Mouse (Mus musculus): Measurements from ENCODE around the gene Akt2.
A peak's percentile ranks its signal among the peaks of the same experiment; 100 is the strongest.
"Not testable (repeated sequence)": the region's sequence is repeated elsewhere in the genome, so short reads cannot be mapped to it uniquely, and the experiment has no call there.

Akt2 gene

GRCm38 (mm10) chr7:27621028-27621427 lies 29.7 kb downstream of the Akt2 start:
- no peak for DNase-seq

- no peak for DNase-seq
Observed at GRCm38 (mm10) chr7:27622234-27622633, 30.9 kb downstream of the Akt2 start.

GRCm38 (mm10) chr7:27624967-27625366 lies 33.6 kb downstream of the Akt2 start:
- DNase-seq: no peak

GRCm38 (mm10) chr7:27627707-27628106 lies 36.4 kb downstream of the Akt2 start:
- DNase-seq: no peak

- DNase-seq: no peak
Observed at GRCm38 (mm10) chr7:27628190-27628589, 36.8 kb downstream of the Akt2 start.

- DNase-seq: not testable (repeated sequence)
Observed at GRCm38 (mm10) chr7:27628816-27629215, 37.5 kb downstream of the Akt2 start.

GRCm38 (mm10) chr7:27631439-27631838 lies 40.1 kb downstream of the Akt2 start:
- no peak for DNase-seq

- no peak for DNase-seq
Observed at GRCm38 (mm10) chr7:27633166-27633565, 41.8 kb downstream of the Akt2 start.

- no peak for DNase-seq
Observed at GRCm38 (mm10) chr7:27634691-27635090, 43.3 kb downstream of the Akt2 start.

GRCm38 (mm10) chr7:27635094-27635493 lies 43.7 kb downstream of the Akt2 start:
- DNase-seq: not testable (repeated sequence)

- no peak for DNase-seq
Observed at GRCm38 (mm10) chr7:27644471-27644870, 53.1 kb downstream of the Akt2 start.

- DNase-seq: no peak
Observed at GRCm38 (mm10) chr7:27646516-27646915, 55.2 kb downstream of the Akt2 start.

- no peak for DNase-seq
Observed at GRCm38 (mm10) chr7:27647281-27648002, 56.1 kb downstream of the Akt2 start.

- DNase-seq: no peak
Observed at GRCm38 (mm10) chr7:27649723-27650122, 58.4 kb downstream of the Akt2 start.

GRCm38 (mm10) chr7:27650949-27651348 lies 59.6 kb downstream of the Akt2 start:
- peak; percentile 74 for DNase-seq

- peak; percentile 16 for DNase-seq
Observed at GRCm38 (mm10) chr7:27653681-27654437, 62.5 kb downstream of the Akt2 start, which contains the start of gene Ttc9b. Gene Ttc9b (plus strand): TSS chr7:27653915.

GRCm38 (mm10) chr7:27654607-27655276 lies 63.4 kb downstream of the Akt2 start:
- peak; percentile 44 for DNase-seq

GRCm38 (mm10) chr7:27655545-27655944 lies 64.2 kb downstream of the Akt2 start:
- DNase-seq: no peak

- DNase-seq: no peak
Observed at GRCm38 (mm10) chr7:27656600-27656999, 65.2 kb downstream of the Akt2 start.

- no peak for DNase-seq
Observed at GRCm38 (mm10) chr7:27657824-27658395, 66.6 kb downstream of the Akt2 start.

- DNase-seq: no peak
Observed at GRCm38 (mm10) chr7:27658712-27659663, 67.6 kb downstream of the Akt2 start.

GRCm38 (mm10) chr7:27662038-27662437 lies 70.7 kb downstream of the Akt2 start:
- no peak for DNase-seq
